Mouse (Mus musculus): ENCODE measurements around the gene Eif4e. TPM values are rescaled to one million over a fixed set of nuclear protein-coding genes. Genes with fewer than 3 reads are reported as not detected.

Gene Eif4e
- polyA plus RNA-seq, 1 experiment: 30.2 TPM

DNA sequence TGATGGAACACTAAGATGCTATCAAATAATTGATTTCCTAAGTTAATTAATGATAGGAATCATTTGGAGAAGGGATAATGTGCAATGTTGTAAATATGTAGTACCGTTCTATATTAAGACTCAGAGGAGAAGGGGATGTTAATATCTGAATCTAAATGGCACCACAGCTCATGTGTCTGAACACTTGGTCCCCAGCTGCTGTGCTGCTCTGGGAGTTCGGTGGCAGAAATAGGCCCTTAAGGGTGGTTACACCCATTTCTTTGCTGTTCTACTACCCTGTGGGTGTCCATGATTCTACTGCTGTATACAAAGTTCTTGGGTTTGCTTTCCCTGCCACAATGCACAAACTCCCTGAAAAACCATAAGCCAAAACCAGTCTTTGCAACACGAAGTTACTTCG lies 61.2 kb downstream of the Eif4e start:
- no peak for DNase-seq (ENCODE audit: low read depth)

DNA sequence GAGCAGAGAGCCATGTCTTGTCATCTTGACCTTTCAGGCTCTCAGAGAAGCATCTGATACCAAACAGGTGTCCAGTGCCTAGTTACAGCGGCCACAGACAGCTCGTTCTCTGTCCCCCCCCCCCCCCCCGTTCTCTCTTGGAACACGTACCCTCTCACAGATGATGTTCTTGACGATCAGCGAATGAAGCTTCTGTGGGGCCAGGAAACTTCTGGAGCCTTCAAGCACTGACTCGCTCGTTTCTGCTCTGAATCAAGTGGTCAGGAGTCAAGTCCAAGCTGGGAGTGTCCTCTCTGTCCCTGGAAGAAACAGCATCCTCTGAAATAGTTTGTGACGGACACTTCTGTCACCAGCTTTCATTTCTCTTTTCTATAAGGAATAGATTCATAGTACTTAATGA lies 62.0 kb downstream of the Eif4e start:
- DNase-seq (ENCODE audit: low read depth): no peak

DNA sequence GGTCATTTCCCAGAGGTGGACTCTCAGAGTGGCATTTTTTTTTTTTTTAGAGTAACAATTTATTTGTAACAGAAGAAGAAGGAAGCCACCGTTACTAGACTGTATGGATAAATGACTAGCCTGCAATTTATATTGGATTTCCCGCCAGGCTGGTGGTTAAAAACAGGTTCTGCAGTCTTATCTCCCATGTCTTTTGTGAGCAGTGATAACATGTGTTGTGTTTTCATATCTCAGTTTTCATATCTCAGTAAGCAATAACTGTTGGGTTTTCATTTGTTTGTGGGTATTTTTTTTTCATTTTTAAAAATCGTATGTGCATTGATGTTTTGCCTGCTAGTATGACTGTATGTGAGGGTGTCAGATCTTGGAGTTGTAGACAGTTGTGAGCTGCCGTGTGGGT lies 65.0 kb downstream of the Eif4e start:
- no peak for DNase-seq (ENCODE audit: low read depth)

DNA sequence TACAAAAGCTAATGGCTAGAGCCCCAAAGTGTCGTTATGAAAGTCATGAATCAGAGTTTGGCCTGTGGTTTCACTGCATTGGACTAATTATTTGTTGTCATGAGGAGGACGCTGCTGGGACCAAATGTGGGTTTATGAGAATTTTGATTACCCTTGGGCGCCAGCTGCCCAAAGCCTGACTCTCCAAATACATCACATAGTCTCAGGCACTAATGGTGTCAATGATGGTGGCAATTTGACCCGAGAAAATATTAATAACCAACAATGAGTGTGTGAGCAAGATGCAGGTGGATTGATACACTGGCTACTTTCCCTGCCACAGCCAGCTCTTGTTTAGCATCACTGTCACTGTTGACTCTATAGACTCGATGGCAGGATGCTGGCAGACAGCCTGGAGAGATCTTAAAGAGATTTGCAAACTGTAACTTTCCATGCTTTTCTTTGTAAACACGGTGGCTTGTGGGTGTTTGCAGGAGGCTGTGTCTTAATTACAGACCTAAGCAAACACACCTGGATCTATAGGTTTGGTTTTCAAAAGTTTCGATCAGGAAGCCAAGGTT lies 65.9 kb downstream of the Eif4e start:
- no peak for DNase-seq (ENCODE audit: low read depth)

DNA sequence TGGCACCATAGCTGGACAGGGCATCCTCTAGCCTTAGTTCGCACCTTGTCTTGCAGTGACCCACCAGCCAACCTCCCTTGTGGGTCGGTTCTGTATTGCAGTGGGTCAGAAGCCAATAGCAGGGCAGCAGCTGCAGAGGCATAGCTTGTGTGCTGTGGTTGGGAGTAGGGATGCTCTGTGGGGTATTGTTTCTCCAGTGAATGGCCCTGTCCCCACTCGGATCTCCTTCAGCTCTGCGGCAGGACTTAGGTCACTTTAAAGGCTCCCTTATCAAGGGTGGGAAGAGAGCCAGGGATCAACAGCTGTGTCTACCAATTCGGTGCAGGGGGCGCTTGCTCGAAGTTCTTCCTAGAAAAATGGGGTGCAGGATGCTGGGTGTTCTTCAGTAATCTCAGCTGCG lies 67.2 kb downstream of the Eif4e start:
- DNase-seq (ENCODE audit: low read depth): no peak

DNA sequence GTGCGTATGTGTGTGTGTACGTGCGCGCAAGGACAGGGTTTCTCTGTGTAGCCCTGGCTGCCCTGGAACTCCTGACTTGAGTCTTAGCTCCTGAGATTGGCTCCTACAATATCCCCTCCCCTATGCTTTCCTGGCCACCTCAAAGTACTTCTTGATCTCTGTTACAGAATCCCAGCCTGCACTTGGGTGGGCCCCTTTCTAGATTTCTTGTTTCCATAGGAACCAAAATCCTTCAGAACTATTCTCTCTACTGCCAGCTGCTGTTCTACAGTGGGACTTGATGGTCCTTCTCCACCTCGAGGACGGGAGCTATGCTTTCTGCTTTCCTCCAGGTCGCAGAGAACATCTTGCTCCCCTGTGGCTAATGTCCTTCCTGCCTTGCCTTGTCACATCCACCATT lies 67.9 kb downstream of the Eif4e start:
- no peak for DNase-seq (ENCODE audit: low read depth)

DNA sequence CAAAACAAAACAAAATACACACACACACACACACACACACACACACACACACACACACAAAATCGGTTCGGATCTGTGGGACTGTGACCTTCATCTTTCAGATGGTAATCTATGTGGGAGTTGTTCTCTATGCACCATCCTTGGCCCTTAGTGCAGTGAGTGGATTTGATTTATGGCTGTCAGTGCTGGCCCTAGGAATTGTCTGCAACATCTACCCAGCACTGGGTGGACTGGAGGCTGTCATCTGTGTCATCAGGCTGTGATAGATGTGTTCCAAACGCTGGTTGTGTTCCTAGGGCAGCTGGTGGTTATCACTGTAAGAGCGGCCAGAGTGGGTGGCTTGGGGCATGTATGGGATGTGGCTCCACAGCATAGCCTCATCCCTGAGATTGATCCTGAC lies 75.1 kb downstream of the Eif4e start:
- DNase-seq (ENCODE audit: low read depth): no peak

DNA sequence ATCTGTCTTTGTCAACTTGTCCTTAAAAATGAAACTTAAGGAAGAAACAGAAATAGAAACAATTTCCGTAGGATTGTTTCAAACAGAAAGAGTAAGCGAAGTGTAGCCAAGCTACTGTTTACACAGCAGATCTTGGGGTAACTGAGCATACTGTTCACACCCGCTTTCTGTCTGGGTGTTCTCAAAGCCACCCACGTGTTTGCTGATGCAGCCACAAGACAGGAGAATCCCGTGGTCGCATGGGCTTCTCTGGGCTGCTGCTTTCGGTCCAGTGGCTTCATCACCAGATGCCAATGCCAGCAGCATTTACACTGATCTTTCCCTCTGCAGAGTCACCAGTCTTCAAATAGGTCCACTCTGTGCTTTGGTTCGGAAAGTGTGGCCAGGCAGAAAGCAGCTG lies 79.2 kb downstream of the Eif4e start:
- DNase-seq (ENCODE audit: low read depth): no peak

DNA sequence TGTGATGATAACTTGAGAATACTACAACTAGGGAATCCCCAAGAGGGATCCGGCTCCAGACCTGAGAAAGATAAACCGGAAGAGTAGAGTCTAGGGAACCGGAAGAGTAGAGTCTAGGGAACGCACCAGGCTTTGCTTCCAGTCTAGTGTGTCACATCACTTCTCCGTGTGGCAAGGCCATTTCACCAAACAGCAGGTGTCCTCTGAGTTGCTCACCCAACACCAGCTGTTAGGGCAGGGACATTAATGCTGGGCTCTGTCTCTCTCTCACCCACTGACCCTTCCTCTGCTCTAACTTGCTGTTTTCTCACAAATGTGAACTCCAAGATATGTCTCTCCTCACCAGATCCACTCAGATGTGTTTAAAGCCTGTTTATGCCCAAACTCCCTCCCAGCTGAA lies 82.7 kb downstream of the Eif4e start:
- no peak for DNase-seq (ENCODE audit: low read depth)

Other genes starting within 250 kb of the Eif4e start
- 0.26 TPM in 1 of 2 replicates, not detected in the other for gene Adh6a, start 212.9 kb upstream of the Eif4e start, polyA plus RNA-seq (2012; rRNA removed)
- 1.2 and 2.0 TPM in 2 replicates for gene Adh6b, start 184.4 kb upstream of the Eif4e start, polyA plus RNA-seq (2012; rRNA removed)
- 0.20 and 0.34 TPM in 2 replicates for gene Adh4, start 110.7 kb upstream of the Eif4e start, polyA plus RNA-seq (2012; rRNA removed)
- 102 and 114 TPM in 2 replicates for gene Adh5, start 83.1 kb upstream of the Eif4e start, polyA plus RNA-seq (2012; rRNA removed)
- 42.0 and 47.0 TPM in 2 replicates for gene Metap1, start 36.7 kb upstream of the Eif4e start, polyA plus RNA-seq (2012; rRNA removed)
- gene Tspan5, start 216.0 kb downstream of the Eif4e start, polyA plus RNA-seq (2012; rRNA removed): 29.1 and 31.1 TPM in 2 replicates

All from gonadal fat pad, adult 2 months (tissue).